Mouse (Mus musculus) CH12.LX (cell line): ENCODE measurements around the gene Col4a2. TPM values are rescaled to one million over a fixed set of nuclear protein-coding genes. Genes with fewer than 3 reads are reported as not detected.

Source experiments
- DNase-seq: peaks from one replicate; pipeline ENCODE4 v3.0.0-alpha.2; 2013; ENCODE audit errors: extremely low read depth
- H3K27ac ChIP-seq: 2 replicates; pipeline ENCODE4 v1.5.1; 2012; ENCODE audit warnings: low read depth, mild to moderate bottlenecking, control low read depth, moderate library complexity; ENCODE audit not compliant: insufficient read depth
- H3K27me3 ChIP-seq: replicated peaks from 2 replicates; pipeline ENCODE3; 2012; ENCODE audit warnings: inconsistent platforms
- H3K36me3 ChIP-seq, 2 experiments: replicated peaks in 1 of 2; 2 replicates each; pipeline versions ENCODE3 to v1.6.1; 2012; ENCODE audit warnings: inconsistent platforms in 1 of 2, low read length in 1 of 2, mild to moderate bottlenecking in 1 of 2, mixed read lengths in 1 of 2, moderate library complexity in 1 of 2; ENCODE audit not compliant: control insufficient read depth in 1 of 2, insufficient read depth in 1 of 2
- H3K4me1 ChIP-seq, 2 experiments: 2 replicates each; pipeline ENCODE4 v1.6.1; 2012; ENCODE audit warnings: inconsistent platforms in 1 of 2, moderate library complexity in 1 of 2; ENCODE audit not compliant: insufficient read depth in 2 of 2, control insufficient read depth in 1 of 2
- H3K4me2 ChIP-seq: 2 replicates; pipeline ENCODE4 v1.6.1; 2012; ENCODE audit warnings: low read depth, mild to moderate bottlenecking, control low read depth; ENCODE audit not compliant: poor library complexity, insufficient read depth, severe bottlenecking
- H3K4me3 ChIP-seq, 3 experiments: fragments of 150-350 bp in 1 of 3; sonication (generic) in 1 of 3; replicated peaks in 1 of 3; 2 replicates each; pipeline versions ENCODE3 to v1.5.1; 2011 to 2012; ENCODE audit warnings: low read depth in 2 of 3, low read length in 2 of 3, mild to moderate bottlenecking in 2 of 3, moderate library complexity in 2 of 3, control low read depth in 1 of 3, improper control_type of control experiment in 1 of 3, inconsistent platforms in 1 of 3, mixed read lengths in 1 of 3; ENCODE audit not compliant: poor library complexity in 1 of 3
- H3K79me2 ChIP-seq: replicated peaks from 2 replicates; pipeline ENCODE4 v1.6.1; 2012; ENCODE audit warnings: mild to moderate bottlenecking, moderate library complexity; ENCODE audit not compliant: control insufficient read depth, poor library complexity, insufficient read depth, severe bottlenecking; ENCODE audit errors: extremely low read depth
- H3K9ac ChIP-seq: 2 replicates; pipeline ENCODE4 v1.6.1; 2012; ENCODE audit warnings: low read depth, mild to moderate bottlenecking, control low read depth, moderate library complexity; ENCODE audit not compliant: insufficient read depth
- H3K9me3 ChIP-seq: replicated peaks from 2 replicates; pipeline ENCODE3; 2012; ENCODE audit warnings: low read length, inconsistent platforms, mixed read lengths
- BHLHE40 ChIP-seq: IDR thresholded peaks from 2 replicates; pipeline ENCODE4 v1.6.1; 2011; ENCODE audit warnings: mild to moderate bottlenecking, low read depth, low read length, improper control_type of control experiment
- CHD1 ChIP-seq: IDR thresholded peaks from 2 replicates; pipeline ENCODE4 v1.6.1; 2012; ENCODE audit warnings: low read depth, low read length, improper control_type of control experiment, inconsistent platforms
- CTCF ChIP-seq, 2 experiments: IDR thresholded peaks in 1 of 2; conservative IDR thresholded peaks in 1 of 2; 2 replicates each; pipeline ENCODE4 v1.5.1; 2011 to 2012; ENCODE audit warnings: low read depth in 2 of 2, low read length in 2 of 2, improper control_type of control experiment in 1 of 2, inconsistent platforms in 1 of 2, mild to moderate bottlenecking in 1 of 2, moderate library complexity in 1 of 2
- E2F4 ChIP-seq: IDR thresholded peaks from 2 replicates; pipeline ENCODE4 v1.6.1; 2011; ENCODE audit warnings: low read depth, low read length, improper control_type of control experiment; ENCODE audit not compliant: insufficient replicate concordance
- ELF1 ChIP-seq: IDR thresholded peaks from 2 replicates; pipeline ENCODE4 v1.6.1; 2014; ENCODE audit warnings: low read depth, mild to moderate bottlenecking, inconsistent platforms, low read length, improper control_type of control experiment
- GABPA ChIP-seq: IDR thresholded peaks from 2 replicates; pipeline ENCODE4 v1.6.1; 2012; ENCODE audit warnings: low read depth, low read length, improper control_type of control experiment, inconsistent platforms; ENCODE audit not compliant: insufficient replicate concordance
- IRF4 ChIP-seq: IDR thresholded peaks from 2 replicates; pipeline ENCODE4 v1.6.1; 2014; ENCODE audit warnings: low read depth, mild to moderate bottlenecking, inconsistent platforms, low read length, improper control_type of control experiment
- JUND ChIP-seq: conservative IDR thresholded peaks from 2 replicates; pipeline ENCODE4 v1.6.1; 2011; ENCODE audit warnings: low read depth, low read length, improper control_type of control experiment
- MEF2A ChIP-seq: IDR thresholded peaks from 2 replicates; pipeline ENCODE4 v1.6.1; 2014; ENCODE audit warnings: low read depth, mild to moderate bottlenecking, inconsistent platforms, low read length, improper control_type of control experiment, borderline replicate concordance
- MXI1 ChIP-seq: IDR thresholded peaks from 2 replicates; pipeline ENCODE4 v1.6.1; 2011; ENCODE audit warnings: mild to moderate bottlenecking, low read depth, low read length, improper control_type of control experiment
- POLR2A ChIP-seq: IDR thresholded peaks from 2 replicates; pipeline ENCODE4 v1.6.1; 2011; ENCODE audit warnings: low read depth, mild to moderate bottlenecking, improper control_type of control experiment, low read length
- POLR2AphosphoS2 ChIP-seq: IDR thresholded peaks from 2 replicates; pipeline ENCODE4 v1.6.1; 2011; ENCODE audit warnings: low read depth, low read length, improper control_type of control experiment
- RCOR1 ChIP-seq: conservative IDR thresholded peaks from 2 replicates; pipeline ENCODE4 v1.6.1; 2012; ENCODE audit warnings: low read depth, mild to moderate bottlenecking, inconsistent platforms, low read length, improper control_type of control experiment
- SIN3A ChIP-seq: IDR thresholded peaks from 2 replicates; pipeline ENCODE4 v1.6.1; 2012; ENCODE audit warnings: low read length, improper control_type of control experiment, inconsistent platforms
- SMC3 ChIP-seq: IDR thresholded peaks from 2 replicates; pipeline ENCODE4 v1.6.1; 2011; ENCODE audit warnings: low read depth, low read length, improper control_type of control experiment
- TCF12 ChIP-seq: IDR thresholded peaks from 2 replicates; pipeline ENCODE4 v1.6.1; 2014; ENCODE audit warnings: low read depth, mild to moderate bottlenecking, inconsistent platforms, low read length, improper control_type of control experiment
- UBTF ChIP-seq: IDR thresholded peaks from 2 replicates; pipeline ENCODE4 v1.6.1; 2012; ENCODE audit warnings: low read depth, mild to moderate bottlenecking, inconsistent platforms, low read length, improper control_type of control experiment, moderate library complexity
- ZKSCAN1 ChIP-seq: IDR thresholded peaks from 2 replicates; pipeline ENCODE4 v1.6.1; 2012; ENCODE audit warnings: low read depth, inconsistent platforms, low read length, improper control_type of control experiment, borderline replicate concordance
- dilution Hi-C: fragments of 300-500 bp; cut with MboI; formaldehyde crosslinking; loops from 2 replicates; pipeline ENCODE4 v1.14.3; 2020; ENCODE audit warnings: low sequenced_read_pairs; ENCODE audit not compliant: extremely low pct_unique_long_range_greater_than_20kb, extremely low pct_ligation_motif_present
- in situ Hi-C: fragments of 300-500 bp; cut with MboI; formaldehyde crosslinking; loops from 3 replicates; pipeline ENCODE4 v1.14.3; 2019; ENCODE audit warnings: low sequenced_read_pairs, low pct_ligation_motif_present, low pct_unique_long_range_greater_than_20kb, mixed read lengths
- polyA plus RNA-seq: library from polyadenylated mRNA; unstranded; fragments of >175 nt; gene quantifications from 2 replicates; pipeline ENCODE4 v1.2.1, GENCODE M21; 2012; ENCODE audit warnings: low read depth; ENCODE audit not compliant: insufficient read length
- total RNA-seq, 2 experiments: library from RNA; depleted of rRNA; stranded (reverse); fragments of 300-350 nt in 1 of 2; fragments of >200 nt in 1 of 2; gene quantifications; 2 replicates each; pipeline ENCODE4 v1.2.3; 2012 to 2014

The Col4a2 gene
- total and polyA plus RNA-seq, 3 experiments, result 0.04 to 0.07 TPM; not detected in 1

GRCm38 (mm10) chr8:11457278-11457677 lies 144.7 kb downstream of the Col4a2 start:
- no peak for TF ChIP-seq UBTF
- H3K27me3 ChIP-seq, result no peaks in the 10 kb centered on the region
- H3K27ac ChIP-seq, result no peak overlapping the region
- peaks cover 7 to 25% of the 10 kb centered on the region in 2 experiments for H3K36me3 ChIP-seq
- peaks cover 10% of the 10 kb centered on the region for H3K9me3 ChIP-seq
- H3K4me3 ChIP-seq, result no peak overlapping the region
- H3K4me1 ChIP-seq, result peaks cover 59 to 73% of the 10 kb centered on the region in 2 experiments
- H3K4me2 ChIP-seq, result no peak overlapping the region
- dilution Hi-C loops (no loop called here), in situ Hi-C loops (loop anchor here (10.0 kb wide), 1 partner anchor 158 kb away; no protein-coding TSS in a partner anchor)
- H3K9ac ChIP-seq, result no peak overlapping the region
- peaks cover 2% of the 10 kb centered on the region for H3K79me2 ChIP-seq
- DNase-seq, result no peak

GRCm38 (mm10) chr8:11457981-11458836 lies 145.6 kb downstream of the Col4a2 start:
- no peak overlapping the region for H3K4me3 ChIP-seq
- H3K4me2 ChIP-seq, result no peak overlapping the region
- no peak for DNase-seq
- no peak overlapping the region for H3K9ac ChIP-seq
- H3K27me3 ChIP-seq, result no peaks in the 10 kb centered on the region
- in situ Hi-C loops, result loop anchor here (10.0 kb wide), 1 partner anchor 157 kb away; no protein-coding TSS in a partner anchor
- H3K9me3 ChIP-seq, result peaks cover 10% of the 10 kb centered on the region
- dilution Hi-C loops, result no loop called here
- peaks cover 6% of the 10 kb centered on the region for H3K79me2 ChIP-seq
- peaks cover 60 to 73% of the 10 kb centered on the region in 2 experiments for H3K4me1 ChIP-seq
- peaks cover 7 to 25% of the 10 kb centered on the region in 2 experiments for H3K36me3 ChIP-seq
- H3K27ac ChIP-seq, result peak overlapping the region; percentile 63; the same call in 1 of the 2 replicates
- TF ChIP-seq POLR2AphosphoS2 (no peak), IRF4 (0 out of 2 replicates have a peak, but pooled peaks have one; percentile 8)

- no peak overlapping the region for H3K4me3 ChIP-seq
- H3K9me3 ChIP-seq, result peaks cover 10% of the 10 kb centered on the region
- no peaks in the 10 kb centered on the region for H3K27me3 ChIP-seq
- in situ Hi-C loops (loop anchor here (10.0 kb wide), 1 partner anchor 156 kb away; no protein-coding TSS in a partner anchor), dilution Hi-C loops (no loop called here)
- DNase-seq, result no peak
- peaks cover 6% of the 10 kb centered on the region for H3K79me2 ChIP-seq
- peak overlapping the region; percentile 32; the same call in 1 of the 2 replicates for H3K27ac ChIP-seq
- peaks cover 57 to 71% of the 10 kb centered on the region in 2 experiments for H3K4me1 ChIP-seq
- no peak overlapping the region for H3K4me2 ChIP-seq
- no peak overlapping the region for H3K9ac ChIP-seq
- H3K36me3 ChIP-seq, result peaks cover 1 to 19% of the 10 kb centered on the region in 2 experiments
- TF ChIP-seq E2F4, result no peak
- TF ChIP-seq POLR2A, result no peak
- no peak for TF ChIP-seq BHLHE40
- no peak for TF ChIP-seq MXI1
- no peak for TF ChIP-seq CHD1
- no peak for TF ChIP-seq ZKSCAN1
- TF ChIP-seq ELF1, result no peak
- no peak for TF ChIP-seq SIN3A
- TF ChIP-seq GABPA, result no peak
- TF ChIP-seq RCOR1, result no peak
- no peak for TF ChIP-seq MEF2A
- TF ChIP-seq TCF12, result no peak
- TF ChIP-seq JUND, result no peak
- TF ChIP-seq CTCF (conservative IDR thresholded peaks at IDR 0.05 in 1 of 2, IDR thresholded peaks at IDR 0.05 in 1 of 2; ENCODE audit: low read depth in 2 of 2, low read length in 2 of 2), result no peak
- no peak for TF ChIP-seq SMC3
These were observed 146.4 kb downstream of the Col4a2 start for GRCm38 (mm10) chr8:11459016-11459415.
